16 mouse cellular contexts compared by ENCODE assay signal in the genomic region with DNA sequence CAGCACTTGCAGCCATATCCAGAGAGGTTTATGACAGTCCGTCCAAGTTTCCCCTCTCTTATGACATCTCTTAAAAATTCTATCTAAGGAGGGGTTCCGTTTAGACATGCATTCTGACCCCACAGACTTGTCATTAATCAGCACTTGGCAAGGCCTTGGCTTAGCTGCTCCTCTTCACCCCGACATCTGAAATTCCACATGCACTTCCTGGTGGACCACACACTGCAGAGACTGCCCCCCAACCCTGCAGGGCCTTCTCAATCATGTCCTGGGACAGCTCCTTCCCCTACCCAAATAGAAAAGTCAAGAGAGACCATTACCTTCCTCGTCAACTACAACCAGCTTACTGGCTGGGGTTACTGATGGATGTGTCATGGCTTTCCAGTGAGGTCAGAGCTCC.
"Had no signal": no experiment of that assay in that cellular context is flagged by ENCODE, and none has a peak within 500 bp of the region (broad histone marks: within the 10 kb centered on the region; RNA-seq: fewer than 3 reads in every experiment).

No protein-coding gene starts in this region.

- H3K4me3 ChIP-seq: limb, embryonic 12.5 days; liver, embryonic 13.5 days; lung, embryonic 15.5 days; megakaryocyte, embryonic 14.5 days; midbrain, embryonic 12.5 days had no signal

- H3K36me3 ChIP-seq: limb, embryonic 12.5 days; liver, embryonic 13.5 days; lung, embryonic 15.5 days; midbrain, embryonic 12.5 days had no signal

- H3K9me3 ChIP-seq: limb, embryonic 12.5 days; lung, embryonic 15.5 days; midbrain, embryonic 12.5 days had no signal

- H3K27me3 ChIP-seq: limb, embryonic 12.5 days; liver, embryonic 13.5 days; lung, embryonic 15.5 days; megakaryocyte, embryonic 14.5 days; midbrain, embryonic 12.5 days had no signal

- DNase-seq: layer of hippocampus, adult 9-11 months; layer of hippocampus, postnatal 36 days; liver; liver, embryonic 13.5 days; liver, postnatal 0 days; lung, postnatal 14 days; right cerebral cortex, adult 18-20 months; thymus, postnatal 4 days had no signal

- H3K4me2 ChIP-seq: limb, embryonic 12.5 days; liver, embryonic 13.5 days; lung, embryonic 15.5 days; midbrain, embryonic 12.5 days had no signal

- H3K4me1 ChIP-seq: limb, embryonic 12.5 days; liver, embryonic 13.5 days; megakaryocyte, embryonic 14.5 days; midbrain, embryonic 12.5 days had no signal

- ATAC-seq: intestine, embryonic 16.5 days; liver, postnatal 0 days; midbrain, embryonic 16.5 days had no signal

- H3K9ac ChIP-seq: limb, embryonic 12.5 days; liver, embryonic 13.5 days; liver, postnatal 0 days; lung, embryonic 15.5 days; midbrain, embryonic 12.5 days had no signal

- H3K27ac ChIP-seq: limb, embryonic 12.5 days; liver, embryonic 13.5 days; lung, embryonic 15.5 days; macrophage; midbrain, embryonic 12.5 days; stomach, postnatal 0 days had no signal
